Mouse (Mus musculus) lung, embryonic 16.5 days (tissue): ENCODE measurements at regions not wholly inside any gene's neighbourhood (a gene's known extent, or its start where the extent isn't known, plus 50 kb on each side); places are given as distances from the start of the nearest gene placed in this dataset.

Experiments
- ATAC-seq: fragments of 200-750 bp; cut with Nextera tagmentation; 2 replicates; pipeline ENCODE4 v1.8.0; 2017; ENCODE audit warnings: low read depth, mild to moderate bottlenecking, moderate library complexity
- H3K27ac ChIP-seq: fragments of 300-500 bp; sonication (generic); 2 replicates; pipeline ENCODE4 v1.5.1; 2014; ENCODE audit warnings: mild to moderate bottlenecking, control low read depth, low read length
- H3K27me3 ChIP-seq: fragments of 300-500 bp; sonication (generic); 2 replicates; pipeline ENCODE4 v1.6.1; 2014; ENCODE audit warnings: low read depth, low read length, mixed read lengths; ENCODE audit not compliant: control insufficient read depth, insufficient read depth
- H3K36me3 ChIP-seq: fragments of 300-500 bp; sonication (generic); 2 replicates; pipeline ENCODE4 v1.6.1; 2014; ENCODE audit warnings: low read length; ENCODE audit not compliant: control insufficient read depth, insufficient read depth
- H3K4me1 ChIP-seq: fragments of 300-500 bp; sonication (generic); replicated peaks from 2 replicates; pipeline ENCODE4 v1.6.1; 2014; ENCODE audit warnings: low read length, mixed read lengths; ENCODE audit not compliant: control insufficient read depth, insufficient read depth
- H3K4me2 ChIP-seq: fragments of 300-500 bp; sonication (generic); 2 replicates; pipeline ENCODE4 v1.6.1; 2014; ENCODE audit warnings: low read depth, low read length, control low read depth
- H3K4me3 ChIP-seq: fragments of 300-500 bp; sonication (generic); 2 replicates; pipeline ENCODE4 v1.5.1; 2014; ENCODE audit warnings: mild to moderate bottlenecking, low read length, control low read depth
- H3K9ac ChIP-seq: fragments of 300-500 bp; sonication (generic); 2 replicates; pipeline ENCODE4 v1.6.1; 2014; ENCODE audit warnings: low read length, control low read depth
- H3K9me3 ChIP-seq: fragments of 300-500 bp; sonication (generic); 2 replicates; pipeline ENCODE4 v1.6.1; 2016; ENCODE audit warnings: low read length; ENCODE audit not compliant: control insufficient read depth
- WGBS: fragments of 180-500 bp; shearing (Covaris S2); extraction: QIAGEN DNeasy Blood & Tissue Kit; methylation state at CpG from one replicate; pipeline ENCODE4 v1.1.7; 2014; 5-methylcytosine and 5-hydroxymethylcytosine counted together

- no peaks in the 10 kb centered on the region for H3K36me3 ChIP-seq
- WGBS, result 79% methylated on average over 2 of the region's 2 CpGs
- no peak overlapping the region for H3K4me2 ChIP-seq
- no peaks in the 10 kb centered on the region for H3K4me1 ChIP-seq
- H3K9ac ChIP-seq, result no peak overlapping the region
- no peak for ATAC-seq
- H3K9me3 ChIP-seq, result no peaks in the 10 kb centered on the region
- H3K4me3 ChIP-seq, result no peak overlapping the region
- H3K27ac ChIP-seq, result no peak overlapping the region
- no peaks in the 10 kb centered on the region for H3K27me3 ChIP-seq
Measured at GRCm38 (mm10) chr10:9173509-9173908, 287.6 kb upstream of the Sash1 start.

DNA sequence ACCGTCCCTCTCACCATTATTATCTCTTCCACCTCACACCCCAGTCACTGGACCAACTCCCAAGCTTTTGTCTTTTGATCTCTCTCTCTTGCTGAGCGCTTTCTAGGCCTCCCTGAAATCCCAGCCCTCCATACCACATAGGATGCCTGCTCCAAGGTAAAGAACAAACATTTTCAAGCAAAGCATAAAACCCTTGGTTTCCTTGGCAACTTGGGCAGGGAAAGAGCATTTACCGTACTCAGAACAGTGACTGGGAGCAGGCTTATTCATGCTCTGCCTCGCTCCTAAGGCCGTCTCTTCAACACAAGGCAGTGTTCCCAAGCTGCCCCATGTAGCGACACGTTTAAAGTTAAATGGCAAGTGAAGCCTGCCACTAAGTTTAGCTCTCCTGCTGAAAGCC lies 282.9 kb upstream of the Sash1 start:
- WGBS, result 70% methylated on average over 7 of the region's 7 CpGs
- H3K36me3 ChIP-seq, result no peaks in the 10 kb centered on the region
- H3K4me2 ChIP-seq, result no peak overlapping the region
- no peak overlapping the region for H3K27ac ChIP-seq
- H3K9me3 ChIP-seq, result no peaks in the 10 kb centered on the region
- no peaks in the 10 kb centered on the region for H3K27me3 ChIP-seq
- no peak overlapping the region for H3K9ac ChIP-seq
- H3K4me3 ChIP-seq, result no peak overlapping the region
- ATAC-seq, result no peak
- no peaks in the 10 kb centered on the region for H3K4me1 ChIP-seq

DNA sequence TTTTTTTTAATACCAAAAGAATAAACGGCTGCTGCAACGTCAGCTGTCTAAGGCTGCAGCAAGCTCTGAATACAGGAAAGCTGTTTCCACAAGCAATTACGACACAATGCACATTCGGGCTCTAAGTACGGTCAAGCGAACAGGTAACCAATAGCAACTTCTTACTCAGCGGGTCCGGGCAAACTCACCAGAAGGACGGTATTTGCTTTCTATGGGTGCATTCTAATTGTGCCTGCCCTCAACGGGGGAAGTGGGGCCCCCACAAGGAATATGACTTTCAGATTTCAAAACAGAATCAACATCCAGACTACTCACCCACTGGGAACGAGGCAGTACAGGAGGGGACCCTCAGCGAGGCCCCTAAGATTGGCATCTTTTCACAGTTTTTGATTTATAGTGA lies 280.1 kb upstream of the Sash1 start:
- Histone ChIP-seq H3K9me3 (no peaks in the 10 kb centered on the region), H3K4me2 (no peak overlapping the region), H3K4me1 (no peaks in the 10 kb centered on the region), H3K27me3 (no peaks in the 10 kb centered on the region), H3K27ac (no peak overlapping the region), H3K4me3 (no peak overlapping the region), H3K36me3 (no peaks in the 10 kb centered on the region), H3K9ac (no peak overlapping the region)
- no peak for ATAC-seq
- 74% methylated on average over 12 of the region's 12 CpGs for WGBS

GRCm38 (mm10) chr10:9165598-9165997 lies 279.7 kb upstream of the Sash1 start:
- no peaks in the 10 kb centered on the region for H3K4me1 ChIP-seq
- ATAC-seq, result no peak
- H3K4me2 ChIP-seq, result no peak overlapping the region
- no peaks in the 10 kb centered on the region for H3K36me3 ChIP-seq
- H3K27me3 ChIP-seq, result no peaks in the 10 kb centered on the region
- H3K9ac ChIP-seq, result no peak overlapping the region
- H3K9me3 ChIP-seq, result no peaks in the 10 kb centered on the region
- H3K4me3 ChIP-seq, result no peak overlapping the region
- no peak overlapping the region for H3K27ac ChIP-seq
- WGBS, result 77% methylated on average over 12 of the region's 12 CpGs

DNA sequence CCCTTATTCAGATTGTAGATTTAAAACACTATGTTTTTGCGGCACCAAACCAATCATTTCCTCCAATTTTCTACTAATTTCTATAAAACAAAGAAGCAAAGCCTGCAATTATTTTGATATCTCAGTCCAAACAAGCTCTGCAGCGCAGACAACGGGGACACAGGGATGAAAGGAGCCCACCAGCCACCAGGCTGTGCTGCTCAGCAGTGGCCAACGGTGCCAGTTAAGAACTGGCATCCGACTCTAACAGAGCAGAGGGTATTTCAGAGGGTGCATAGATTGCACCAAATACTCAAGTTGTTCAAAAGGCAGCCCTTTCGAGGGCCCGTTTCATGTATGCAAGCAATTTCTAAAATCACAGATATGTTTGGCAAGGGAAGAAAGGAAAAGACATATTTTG lies 278.5 kb upstream of the Sash1 start:
- WGBS, result 80% methylated on average over 7 of the region's 7 CpGs
- Histone ChIP-seq H3K36me3 (no peaks in the 10 kb centered on the region), H3K4me3 (no peak overlapping the region), H3K9me3 (no peaks in the 10 kb centered on the region), H3K27ac (no peak overlapping the region), H3K27me3 (no peaks in the 10 kb centered on the region), H3K4me2 (no peak overlapping the region), H3K9ac (no peak overlapping the region), H3K4me1 (no peaks in the 10 kb centered on the region)
- ATAC-seq, result no peak

DNA sequence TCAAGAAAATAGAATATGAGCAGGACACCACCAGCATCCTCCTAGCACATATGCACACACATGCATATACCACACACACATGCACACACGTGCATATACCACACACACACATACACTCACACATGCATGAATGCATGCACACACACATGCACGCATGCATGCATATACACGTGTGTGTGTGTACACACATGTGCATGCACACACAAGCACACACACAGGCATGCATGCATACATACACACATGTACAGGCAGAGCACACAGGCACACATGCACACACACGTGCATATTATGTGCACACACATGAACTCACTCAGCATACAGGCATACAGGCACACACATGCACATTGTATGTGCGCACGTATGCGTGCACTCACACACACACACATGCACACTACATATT lies 275.7 kb upstream of the Sash1 start:
- no peak overlapping the region for H3K27ac ChIP-seq
- H3K4me2 ChIP-seq, result no peak overlapping the region
- 91% methylated on average over 7 of the region's 7 CpGs for WGBS
- H3K9ac ChIP-seq, result no peak overlapping the region
- no peaks in the 10 kb centered on the region for H3K27me3 ChIP-seq
- H3K4me3 ChIP-seq, result no peak overlapping the region
- no peaks in the 10 kb centered on the region for H3K4me1 ChIP-seq
- no peaks in the 10 kb centered on the region for H3K9me3 ChIP-seq
- ATAC-seq, result no peak
- no peaks in the 10 kb centered on the region for H3K36me3 ChIP-seq

GRCm38 (mm10) chr10:9157299-9158215 lies 271.7 kb upstream of the Sash1 start:
- no peak overlapping the region for H3K4me3 ChIP-seq
- no peak for ATAC-seq
- WGBS, result 52% methylated on average over 10 of the region's 10 CpGs
- H3K36me3 ChIP-seq, result no peaks in the 10 kb centered on the region
- H3K4me2 ChIP-seq, result no peak overlapping the region
- H3K9ac ChIP-seq, result no peak overlapping the region
- H3K27me3 ChIP-seq, result no peaks in the 10 kb centered on the region
- no peaks in the 10 kb centered on the region for H3K4me1 ChIP-seq
- no peaks in the 10 kb centered on the region for H3K9me3 ChIP-seq
- H3K27ac ChIP-seq, result no peak overlapping the region

DNA sequence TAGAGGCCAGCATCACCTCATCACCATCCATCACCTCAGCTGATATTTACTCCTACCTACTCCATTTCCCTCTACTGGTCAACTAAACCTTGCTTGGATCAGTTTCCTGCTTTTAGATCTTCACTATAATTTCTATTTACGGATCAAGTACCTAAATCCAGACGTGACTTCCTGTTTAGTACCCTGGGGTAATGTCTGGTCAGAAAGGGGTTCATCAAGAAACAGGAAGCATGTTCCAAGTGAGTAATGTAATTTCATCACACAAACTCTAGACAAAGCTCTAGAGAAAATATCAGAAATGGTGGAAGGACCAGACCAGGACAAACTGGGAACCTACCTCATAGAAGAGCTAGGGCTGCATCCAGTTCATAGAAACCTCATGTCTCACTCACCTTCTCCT lies 250.2 kb upstream of the Sash1 start:
- H3K4me1 ChIP-seq, result no peaks in the 10 kb centered on the region
- no peak overlapping the region for H3K4me3 ChIP-seq
- H3K4me2 ChIP-seq, result no peak overlapping the region
- H3K9me3 ChIP-seq, result no peaks in the 10 kb centered on the region
- no peak for ATAC-seq
- 59% methylated on average over 2 of the region's 2 CpGs for WGBS
- H3K27me3 ChIP-seq, result no peaks in the 10 kb centered on the region
- no peak overlapping the region for H3K27ac ChIP-seq
- H3K9ac ChIP-seq, result no peak overlapping the region
- H3K36me3 ChIP-seq, result no peaks in the 10 kb centered on the region

DNA sequence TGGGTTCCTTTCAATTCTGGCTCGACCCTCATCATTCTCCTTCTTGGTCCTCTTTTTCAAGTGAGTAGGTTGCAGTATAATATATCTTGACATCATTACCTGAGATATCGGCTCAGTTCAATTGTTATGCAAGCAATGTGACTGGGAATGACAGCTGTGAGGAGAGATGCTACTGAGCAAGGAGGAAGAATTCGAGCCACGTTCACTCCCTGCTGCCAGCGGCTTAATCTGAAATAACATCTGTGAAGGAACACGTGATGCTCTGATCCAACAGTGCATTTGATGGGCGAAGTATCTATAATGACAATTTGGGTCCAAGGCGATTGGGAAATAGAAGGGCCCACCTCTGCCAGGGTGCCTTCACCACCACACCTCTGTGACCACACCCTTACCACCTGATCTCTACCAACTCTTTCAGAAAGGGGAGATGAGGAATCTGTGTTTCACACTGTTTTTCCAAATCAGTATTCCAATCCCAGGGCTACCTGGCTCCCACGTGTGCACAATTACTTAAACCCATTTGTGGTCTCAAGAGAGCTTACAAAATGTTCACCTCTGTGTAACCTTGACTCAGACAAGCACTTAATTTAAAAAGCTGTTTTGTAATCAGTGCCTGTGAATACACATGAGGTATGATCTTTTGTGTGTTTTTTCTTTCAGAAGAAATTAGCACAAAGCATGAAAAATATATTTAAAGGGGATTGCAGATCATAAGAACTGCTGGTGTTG lies 248.6 kb upstream of the Sash1 start:
- 69% methylated on average over 9 of the region's 9 CpGs for WGBS
- Histone ChIP-seq H3K9ac (no peak overlapping the region), H3K9me3 (no peaks in the 10 kb centered on the region), H3K4me2 (no peak overlapping the region), H3K27ac (no peak overlapping the region), H3K27me3 (no peaks in the 10 kb centered on the region), H3K4me3 (no peak overlapping the region), H3K36me3 (no peaks in the 10 kb centered on the region), H3K4me1 (no peaks in the 10 kb centered on the region)
- no peak for ATAC-seq
